Mouse (Mus musculus): ENCODE measurements around the gene Hnrnpd. TPM values are rescaled to one million over a fixed set of nuclear protein-coding genes. Genes with fewer than 3 reads are reported as not detected.
A peak's percentile ranks its signal among the peaks of the same experiment; 100 is the strongest.

Hnrnpd gene
- polyA plus RNA-seq, 1 experiment from 2014 or later, result 277 TPM

DNA sequence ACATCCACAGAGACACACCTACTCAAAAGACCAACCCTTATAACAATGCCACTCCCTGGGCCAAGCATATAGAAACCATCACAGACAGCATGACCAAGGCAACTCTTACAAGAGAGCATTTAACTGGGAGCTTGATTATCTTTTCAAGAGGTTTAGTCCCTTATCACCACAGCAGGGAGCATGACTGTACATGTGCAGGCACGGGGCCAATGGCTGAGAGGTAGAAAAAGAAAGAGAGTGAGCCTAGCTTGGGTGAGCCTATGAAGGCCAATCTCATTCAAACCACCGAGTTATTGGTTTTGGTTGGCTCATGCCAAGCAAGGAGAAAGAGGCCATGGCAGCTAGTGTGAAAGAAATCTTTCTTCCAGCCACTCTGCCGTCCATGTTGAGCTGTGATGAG is 26.7 kb upstream of the Hnrnpd start:
- no peak for DNase-seq (ENCODE audit: low spot score)
- ATAC-seq (ENCODE audit: insufficient read depth, low FRiP score, low TSS enrichment), result no peak
- Histone ChIP-seq H3K4me3 (ENCODE audit: low read depth, low read length) (no peak overlapping the region), H3K27me3 (ENCODE audit: control insufficient read depth, insufficient read depth, low read length) (no peaks in the 10 kb centered on the region), H3K36me3 (ENCODE audit: control insufficient read depth, insufficient read depth, low read length) (no peaks in the 10 kb centered on the region), H3K9me3 (ENCODE audit: control insufficient read depth, low read length) (no peaks in the 10 kb centered on the region), H3K4me1 (ENCODE audit: control insufficient read depth, insufficient read depth, low read length) (no peaks in the 10 kb centered on the region), H3K9ac (ENCODE audit: low read length) (no peak overlapping the region), H3K27ac (ENCODE audit: low read depth, low read length) (no peak overlapping the region), H3K4me2 (ENCODE audit: low read depth) (no peak overlapping the region)
- WGBS, result 72% methylated on average over 3 of the region's 3 CpGs

DNA sequence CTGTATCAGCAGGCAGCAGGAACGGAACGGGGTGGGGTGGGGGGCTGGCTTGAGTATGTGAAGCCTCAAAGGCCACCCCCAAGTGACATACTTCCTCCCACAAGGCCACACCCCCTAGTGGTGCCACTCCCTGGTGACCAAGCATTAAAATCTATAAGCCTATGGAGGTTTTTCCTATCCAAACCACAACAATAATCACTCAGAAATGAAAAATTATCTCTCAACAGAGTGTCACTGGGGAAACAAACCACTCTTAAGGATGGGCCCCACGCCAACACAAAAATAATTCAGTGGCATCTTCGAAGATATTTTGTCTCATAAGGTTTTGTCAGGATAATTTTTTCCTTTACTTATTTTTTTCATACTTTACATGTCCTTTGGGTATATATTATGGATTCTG is 25.2 kb upstream of the Hnrnpd start:
- DNase-seq (ENCODE audit: low spot score), result no peak
- Histone ChIP-seq H3K9me3 (ENCODE audit: control insufficient read depth, low read length) (no peaks in the 10 kb centered on the region), H3K4me3 (ENCODE audit: low read depth, low read length) (no peak overlapping the region), H3K4me1 (ENCODE audit: control insufficient read depth, insufficient read depth, low read length) (no peaks in the 10 kb centered on the region), H3K36me3 (ENCODE audit: control insufficient read depth, insufficient read depth, low read length) (no peaks in the 10 kb centered on the region), H3K27me3 (ENCODE audit: control insufficient read depth, insufficient read depth, low read length) (no peaks in the 10 kb centered on the region), H3K27ac (ENCODE audit: low read depth, low read length) (no peak overlapping the region), H3K9ac (ENCODE audit: low read length) (no peak overlapping the region), H3K4me2 (ENCODE audit: low read depth) (no peak overlapping the region)
- ATAC-seq (ENCODE audit: insufficient read depth, low FRiP score, low TSS enrichment), result no peak
- WGBS, result 89% methylated on average over 4 of the region's 4 CpGs

DNA sequence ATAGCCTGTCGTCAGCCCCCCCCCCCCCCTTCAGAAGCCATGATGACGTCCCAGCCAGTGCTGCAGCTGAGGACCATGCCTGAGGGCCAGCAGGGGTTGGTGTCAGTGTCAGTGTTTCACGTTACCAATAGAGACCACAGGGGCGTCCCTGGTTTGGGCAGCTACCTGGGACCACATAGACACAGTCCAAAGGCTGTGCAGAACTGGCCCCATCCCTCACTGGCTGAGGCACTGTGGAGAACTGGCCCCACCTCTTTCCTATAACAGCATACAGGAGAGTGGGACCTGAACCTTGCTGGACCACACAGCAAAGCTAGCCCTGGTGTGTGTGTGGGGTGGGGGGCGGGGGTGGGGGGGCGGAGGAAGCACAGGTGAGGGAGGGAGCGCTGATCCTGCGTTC is 21.8 kb upstream of the Hnrnpd start:
- Histone ChIP-seq H3K4me1 (ENCODE audit: control insufficient read depth, insufficient read depth, low read length) (no peaks in the 10 kb centered on the region), H3K9ac (ENCODE audit: low read length) (no peak overlapping the region), H3K4me3 (ENCODE audit: low read depth, low read length) (no peak overlapping the region), H3K36me3 (ENCODE audit: control insufficient read depth, insufficient read depth, low read length) (no peaks in the 10 kb centered on the region), H3K4me2 (ENCODE audit: low read depth) (no peak overlapping the region), H3K27ac (ENCODE audit: low read depth, low read length) (no peak overlapping the region), H3K27me3 (ENCODE audit: control insufficient read depth, insufficient read depth, low read length) (no peaks in the 10 kb centered on the region), H3K9me3 (ENCODE audit: control insufficient read depth, low read length) (no peaks in the 10 kb centered on the region)
- 43% methylated on average over 6 of the region's 8 CpGs for WGBS
- no peak for ATAC-seq (ENCODE audit: insufficient read depth, low FRiP score, low TSS enrichment)
- DNase-seq (ENCODE audit: low spot score), result no peak

DNA sequence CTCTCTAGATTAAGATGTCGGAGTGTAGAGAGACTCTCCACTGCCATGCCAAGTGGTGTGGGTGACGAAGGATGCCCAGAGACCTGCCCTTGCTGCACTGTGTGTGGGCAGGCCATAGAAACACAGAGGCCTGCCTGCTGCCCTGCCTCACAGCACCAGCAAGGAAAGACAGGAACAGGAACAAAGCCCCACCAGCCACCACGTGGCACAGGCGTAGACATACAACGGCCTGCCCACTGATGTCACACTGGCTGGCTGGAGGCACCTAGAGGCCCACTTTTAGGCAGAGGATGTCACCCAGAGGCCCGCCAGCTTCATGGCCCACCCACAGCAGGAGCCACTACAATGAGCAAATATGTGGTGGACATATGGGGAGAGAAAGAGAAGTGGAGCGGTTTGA is 21.3 kb upstream of the Hnrnpd start:
- no peaks in the 10 kb centered on the region for H3K9me3 ChIP-seq (ENCODE audit: control insufficient read depth, low read length)
- no peak overlapping the region for H3K4me3 ChIP-seq (ENCODE audit: low read depth, low read length)
- H3K36me3 ChIP-seq (ENCODE audit: control insufficient read depth, insufficient read depth, low read length), result no peaks in the 10 kb centered on the region
- no peak overlapping the region for H3K4me2 ChIP-seq (ENCODE audit: low read depth)
- DNase-seq (ENCODE audit: low spot score), result no peak
- H3K27ac ChIP-seq (ENCODE audit: low read depth, low read length), result no peak overlapping the region
- no peaks in the 10 kb centered on the region for H3K27me3 ChIP-seq (ENCODE audit: control insufficient read depth, insufficient read depth, low read length)
- no peaks in the 10 kb centered on the region for H3K4me1 ChIP-seq (ENCODE audit: control insufficient read depth, insufficient read depth, low read length)
- ATAC-seq (ENCODE audit: insufficient read depth, low FRiP score, low TSS enrichment), result no peak
- WGBS, result 76% methylated on average over 7 of the region's 7 CpGs
- H3K9ac ChIP-seq (ENCODE audit: low read length), result no peak overlapping the region

DNA sequence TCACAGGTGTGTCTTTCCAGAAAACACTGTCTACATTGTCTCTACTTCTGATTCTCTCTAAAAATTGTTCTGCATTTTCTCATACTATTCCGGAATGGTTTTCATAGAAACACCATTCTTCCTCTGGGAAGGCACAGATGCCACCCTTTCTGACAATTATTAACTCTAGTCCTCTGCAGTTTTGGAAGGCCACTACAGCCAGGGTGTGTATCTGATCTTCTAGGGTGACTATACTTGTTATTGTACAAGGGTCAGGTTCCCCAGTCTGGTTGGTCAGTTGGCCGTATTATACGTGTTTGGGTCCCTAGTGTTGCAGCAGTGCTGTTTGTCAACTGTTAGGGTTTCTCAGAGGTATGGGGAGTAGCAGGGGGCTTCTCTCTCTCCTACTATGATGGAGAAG is 15.9 kb upstream of the Hnrnpd start:
- no peaks in the 10 kb centered on the region for H3K4me1 ChIP-seq (ENCODE audit: control insufficient read depth, insufficient read depth, low read length)
- DNase-seq (ENCODE audit: low spot score) (no peak), ATAC-seq (ENCODE audit: insufficient read depth, low FRiP score, low TSS enrichment) (no peak)
- no peak overlapping the region for H3K4me2 ChIP-seq (ENCODE audit: low read depth)
- no peaks in the 10 kb centered on the region for H3K9me3 ChIP-seq (ENCODE audit: control insufficient read depth, low read length)
- 89% methylated on average over 3 of the region's 3 CpGs for whole genome bisulfite sequencing
- no peak overlapping the region for H3K27ac ChIP-seq (ENCODE audit: low read depth, low read length)
- no peak overlapping the region for H3K4me3 ChIP-seq (ENCODE audit: low read depth, low read length)
- H3K36me3 ChIP-seq (ENCODE audit: control insufficient read depth, insufficient read depth, low read length), result no peaks in the 10 kb centered on the region
- no peaks in the 10 kb centered on the region for H3K27me3 ChIP-seq (ENCODE audit: control insufficient read depth, insufficient read depth, low read length)
- H3K9ac ChIP-seq (ENCODE audit: low read length), result no peak overlapping the region

DNA sequence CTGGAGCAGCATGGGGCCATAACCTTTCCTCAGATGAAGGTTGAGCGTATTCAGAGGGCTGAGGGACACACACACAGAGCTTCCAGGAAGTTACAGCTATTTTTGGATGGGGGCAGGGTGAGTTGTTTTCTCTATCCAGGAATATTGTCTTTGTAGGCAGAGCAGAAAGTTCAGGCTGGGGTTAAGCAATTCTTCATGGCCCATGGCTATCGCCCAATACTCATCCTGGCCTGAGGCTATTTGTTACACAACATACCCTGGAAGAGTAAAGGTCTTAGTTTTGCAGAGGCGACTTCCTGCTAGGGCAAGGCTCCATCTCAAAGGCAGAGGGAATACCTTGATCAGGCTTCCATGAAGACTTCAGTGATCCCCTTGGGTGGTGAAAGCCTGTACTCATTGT is 15.4 kb upstream of the Hnrnpd start:
- ATAC-seq (ENCODE audit: insufficient read depth, low FRiP score, low TSS enrichment), result no peak
- no peaks in the 10 kb centered on the region for H3K36me3 ChIP-seq (ENCODE audit: control insufficient read depth, insufficient read depth, low read length)
- no peak overlapping the region for H3K9ac ChIP-seq (ENCODE audit: low read length)
- no peaks in the 10 kb centered on the region for H3K9me3 ChIP-seq (ENCODE audit: control insufficient read depth, low read length)
- H3K4me1 ChIP-seq (ENCODE audit: control insufficient read depth, insufficient read depth, low read length), result no peaks in the 10 kb centered on the region
- WGBS, result 79% methylated on average over 3 of the region's 3 CpGs
- no peak overlapping the region for H3K4me3 ChIP-seq (ENCODE audit: low read depth, low read length)
- H3K27ac ChIP-seq (ENCODE audit: low read depth, low read length), result no peak overlapping the region
- DNase-seq (ENCODE audit: low spot score), result no peak
- H3K4me2 ChIP-seq (ENCODE audit: low read depth), result no peak overlapping the region
- H3K27me3 ChIP-seq (ENCODE audit: control insufficient read depth, insufficient read depth, low read length), result no peaks in the 10 kb centered on the region

DNA sequence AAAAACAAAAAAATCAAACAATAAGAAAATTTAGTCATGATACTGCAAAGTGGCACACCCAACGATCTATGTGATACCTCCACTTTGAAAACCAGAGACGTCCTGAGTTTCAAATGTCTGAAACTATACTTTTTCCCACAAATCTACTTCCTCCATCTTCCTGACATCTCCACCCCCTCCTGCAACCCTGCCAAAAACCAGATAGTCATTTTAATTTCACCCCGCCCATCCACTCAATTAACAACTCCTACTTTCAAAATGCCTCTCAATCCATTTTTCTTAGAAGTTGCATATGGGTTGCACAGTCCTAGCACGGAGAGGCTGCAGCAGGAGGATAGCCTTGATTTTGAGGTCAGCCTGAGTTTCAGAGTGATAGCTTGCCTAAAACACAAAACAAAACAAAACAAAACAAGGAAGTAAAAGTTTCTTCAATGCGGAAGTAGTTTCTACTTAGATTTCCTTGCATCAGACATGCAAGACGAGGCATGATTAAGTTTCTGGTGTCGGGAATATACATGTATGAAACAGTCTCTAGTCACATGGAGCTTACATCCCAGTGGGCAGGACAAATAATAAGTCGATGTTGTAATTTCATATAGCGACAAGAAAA is 4.8 kb upstream of the Hnrnpd start:
- H3K27me3 ChIP-seq (ENCODE audit: control insufficient read depth, insufficient read depth, low read length), result no peaks in the 10 kb centered on the region
- no peak overlapping the region for H3K27ac ChIP-seq (ENCODE audit: low read depth, low read length)
- no peak overlapping the region for H3K9ac ChIP-seq (ENCODE audit: low read length)
- no peak for DNase-seq (ENCODE audit: low spot score)
- no peaks in the 10 kb centered on the region for H3K36me3 ChIP-seq (ENCODE audit: control insufficient read depth, insufficient read depth, low read length)
- no peak for ATAC-seq (ENCODE audit: insufficient read depth, low FRiP score, low TSS enrichment)
- no peaks in the 10 kb centered on the region for H3K9me3 ChIP-seq (ENCODE audit: control insufficient read depth, low read length)
- 92% methylated on average over 9 of the region's 9 CpGs for WGBS
- no peak overlapping the region for H3K4me2 ChIP-seq (ENCODE audit: low read depth)
- no peak overlapping the region for H3K4me3 ChIP-seq (ENCODE audit: low read depth, low read length)
- H3K4me1 ChIP-seq (ENCODE audit: control insufficient read depth, insufficient read depth, low read length), result no peaks in the 10 kb centered on the region

DNA sequence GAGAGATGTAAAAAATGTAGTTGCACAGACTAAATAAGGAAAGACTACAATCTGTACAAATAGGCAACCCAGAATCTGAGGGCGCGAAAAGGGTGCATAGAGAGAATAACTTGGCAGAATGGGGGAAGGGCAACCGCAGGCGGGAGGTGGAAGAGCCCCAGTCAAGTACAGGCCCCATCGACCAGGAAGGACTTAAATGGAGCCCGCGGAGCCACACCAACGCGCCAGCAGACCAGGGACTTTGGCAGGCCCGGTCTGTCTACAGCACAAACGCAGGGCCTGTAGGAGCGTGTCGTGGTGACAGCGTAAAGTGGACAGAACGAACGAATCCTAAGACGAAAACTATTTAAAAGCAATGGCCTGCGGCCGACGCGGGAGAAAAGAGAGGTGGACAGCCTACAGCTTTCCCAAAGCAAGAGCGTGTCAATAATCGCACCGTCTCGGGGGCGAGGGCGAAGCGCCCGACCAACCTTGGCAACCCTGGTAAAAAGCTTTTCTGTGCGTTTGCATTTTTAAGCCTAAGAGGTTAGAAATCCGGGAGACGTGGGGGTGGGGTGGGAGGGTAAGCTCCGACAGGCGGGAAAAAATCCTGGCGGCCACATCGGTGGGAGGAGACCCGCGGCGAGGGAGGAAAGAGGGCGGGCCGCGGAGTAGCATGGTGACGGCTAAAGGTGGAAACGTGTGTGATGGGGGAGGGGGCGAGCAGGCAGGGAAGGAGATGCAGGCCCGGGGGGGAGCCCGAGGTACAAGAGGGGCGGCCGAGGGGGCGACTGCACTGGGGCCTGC is 1.0 kb downstream of the Hnrnpd start:
- peaks cover 5% of the 10 kb centered on the region; the same call in 1 of the 2 replicates for H3K4me1 ChIP-seq (ENCODE audit: control insufficient read depth, insufficient read depth, low read length)
- peak overlapping the region; percentile 78 for H3K4me2 ChIP-seq (ENCODE audit: low read depth)
- H3K27me3 ChIP-seq (ENCODE audit: control insufficient read depth, insufficient read depth, low read length), result no peaks in the 10 kb centered on the region
- H3K36me3 ChIP-seq (ENCODE audit: control insufficient read depth, insufficient read depth, low read length), result no peaks in the 10 kb centered on the region
- ATAC-seq (ENCODE audit: insufficient read depth, low FRiP score, low TSS enrichment) (peak; percentile 54), DNase-seq (ENCODE audit: low spot score) (peak; percentile 79)
- under 1% methylated on average over 42 of the region's 50 CpGs for WGBS
- H3K9ac ChIP-seq (ENCODE audit: low read length), result peak overlapping the region; percentile 99
- H3K27ac ChIP-seq (ENCODE audit: low read depth, low read length), result peak overlapping the region; percentile 98
- H3K4me3 ChIP-seq (ENCODE audit: low read depth, low read length), result peak overlapping the region; percentile 98
- H3K9me3 ChIP-seq (ENCODE audit: control insufficient read depth, low read length), result no peaks in the 10 kb centered on the region

Measured in neural tube, embryonic 11.5 days (tissue).